10 mouse cellular contexts compared by ENCODE assay signal in the genomic region with DNA sequence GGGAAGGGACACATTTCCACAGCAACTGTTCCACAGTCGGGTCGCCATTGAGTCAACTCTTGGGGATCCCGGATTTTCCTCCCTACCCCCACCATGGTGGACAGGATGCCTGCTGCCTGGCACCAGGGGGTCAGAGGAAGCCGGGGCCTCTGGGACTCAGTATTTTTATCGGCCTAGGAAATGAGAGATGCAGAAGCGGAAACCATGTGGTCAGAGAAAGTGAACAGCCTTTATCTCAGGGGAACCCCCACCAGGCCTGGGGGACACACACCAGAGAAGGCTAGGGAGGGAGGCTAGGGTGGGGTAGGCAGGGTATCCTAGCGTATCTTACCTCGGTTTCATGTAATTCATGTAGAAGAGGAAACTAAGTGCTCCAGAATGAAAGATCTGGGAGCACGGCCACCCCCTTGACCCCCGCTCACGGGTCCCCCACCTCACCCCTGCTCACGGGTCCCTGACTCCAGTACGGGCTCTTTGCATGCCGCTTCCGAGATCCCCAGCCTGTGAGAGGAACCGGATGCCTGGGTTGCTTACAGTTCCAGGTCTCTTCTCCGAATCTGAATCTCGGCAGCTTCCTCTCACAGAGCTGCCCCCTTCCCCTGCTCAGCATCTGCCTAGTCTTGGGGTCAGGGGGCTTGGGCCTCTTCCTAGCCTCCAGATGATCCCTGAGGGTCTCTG. TPM values are rescaled to one million over a fixed set of nuclear protein-coding genes. Genes with fewer than 3 reads are reported as not detected.
DNase-seq lines count a peak whose midpoint lies in the region; ATAC-seq lines count a peak whose summit lies in the region.
"Had no signal": no experiment of that assay in that cellular context is flagged by ENCODE, and none has a peak within 500 bp of the region (broad histone marks: within the 10 kb centered on the region; RNA-seq: fewer than 3 reads in every experiment).

No protein-coding gene starts in this region.

- no peak overlapping the region for H3K27ac ChIP-seq in embryonic facial prominence, embryonic 14.5 days (replicated peaks; ENCODE audit: low read depth, low read length)
- peak overlapping the region; percentile 15; the same call in 1 of the 2 replicates for H3K27ac ChIP-seq in kidney, embryonic 14.5 days (ENCODE audit: low read depth, low read length)
- H3K27ac ChIP-seq in forebrain, embryonic 14.5 days (ENCODE audit: low read depth, low read length), result no peak overlapping the region
- H3K27ac ChIP-seq: limb, embryonic 15.5 days had no signal

- H3K36me3 ChIP-seq in embryonic facial prominence, embryonic 14.5 days (ENCODE audit: control insufficient read depth, insufficient read depth, low read length), result peaks cover 24% of the 10 kb centered on the region
- H3K36me3 ChIP-seq in kidney, embryonic 14.5 days (ENCODE audit: control insufficient read depth, insufficient read depth, low read length), result peaks cover 25% of the 10 kb centered on the region
- peaks cover 28% of the 10 kb centered on the region for H3K36me3 ChIP-seq in forebrain, embryonic 14.5 days (ENCODE audit: control insufficient read depth, insufficient read depth, low read length)

- H3K4me3 ChIP-seq in embryonic facial prominence, embryonic 14.5 days (ENCODE audit: low read depth, low read length), result no peak overlapping the region
- H3K4me3 ChIP-seq in kidney, embryonic 14.5 days (ENCODE audit: low read length), result no peak overlapping the region
- no peak overlapping the region for H3K4me3 ChIP-seq in forebrain, embryonic 14.5 days (ENCODE audit: low read depth, low read length)
- H3K4me3 ChIP-seq: limb, embryonic 15.5 days had no signal

- peak; percentile 57 for DNase-seq in adrenal gland, adult 2 months
- no peak for DNase-seq in adrenal gland, postnatal 4 days (ENCODE audit: low spot score in 2 of 2)
- DNase-seq in embryonic facial prominence, embryonic 14.5 days (ENCODE audit: low spot score), result no peak
- no peak for DNase-seq in ovary, postnatal 14 days (ENCODE audit: low spot score)
- DNase-seq in forebrain, embryonic 14.5 days (ENCODE audit: low spot score), result no peak
- DNase-seq in left cerebral cortex, adult 11 months (ENCODE audit: low spot score), result no peak

- no peak for ATAC-seq in embryonic facial prominence, embryonic 14.5 days (ENCODE audit: low read depth)
- no peak for ATAC-seq in kidney, embryonic 14.5 days (ENCODE audit: low FRiP score, low TSS enrichment)
- ATAC-seq in megakaryocyte, adult 5-6 weeks (ENCODE audit: poor library complexity, severe bottlenecking), result peak; percentile 36
- ATAC-seq in forebrain, embryonic 14.5 days, result no peak

- no peak overlapping the region for H3K4me2 ChIP-seq in embryonic facial prominence, embryonic 14.5 days (ENCODE audit: low read depth, low read length)
- H3K4me2 ChIP-seq in kidney, embryonic 14.5 days (replicated peaks; ENCODE audit: low read depth, low read length), result no peak overlapping the region
- no peak overlapping the region for H3K4me2 ChIP-seq in forebrain, embryonic 14.5 days (ENCODE audit: low read length)
- H3K4me2 ChIP-seq: limb, embryonic 15.5 days had no signal

- 0 out of 2 replicates have a peak overlapping the region, but pooled peaks have one; percentile 16 for H3K9ac ChIP-seq in embryonic facial prominence, embryonic 14.5 days (ENCODE audit: low read depth, low read length)
- no peak overlapping the region for H3K9ac ChIP-seq in kidney, embryonic 14.5 days (ENCODE audit: low read depth, low read length)
- H3K9ac ChIP-seq in forebrain, embryonic 14.5 days (ENCODE audit: low read length), result no peak overlapping the region
- H3K9ac ChIP-seq: limb, embryonic 15.5 days had no signal

- WGBS in embryonic facial prominence, embryonic 14.5 days, result 77% methylated on average over 18 of the region's 18 CpGs
- WGBS in kidney, embryonic 14.5 days, result 79% methylated on average over 18 of the region's 18 CpGs
- WGBS in forebrain, embryonic 14.5 days, result 91% methylated on average over 18 of the region's 18 CpGs

- no peaks in the 10 kb centered on the region for H3K4me1 ChIP-seq in embryonic facial prominence, embryonic 14.5 days (ENCODE audit: control insufficient read depth, insufficient read depth, low read length)
- H3K4me1 ChIP-seq in kidney, embryonic 14.5 days (ENCODE audit: control insufficient read depth, insufficient read depth, low read length), result no peaks in the 10 kb centered on the region; the same call in 1 of the 2 replicates
- H3K4me1 ChIP-seq in forebrain, embryonic 14.5 days (ENCODE audit: control insufficient read depth, insufficient read depth, low read length), result no peaks in the 10 kb centered on the region

- no peaks in the 10 kb centered on the region for H3K27me3 ChIP-seq in embryonic facial prominence, embryonic 14.5 days (replicated peaks; ENCODE audit: control insufficient read depth, insufficient read depth, low read length)
- H3K27me3 ChIP-seq in kidney, embryonic 14.5 days (ENCODE audit: control insufficient read depth, insufficient read depth, low read length), result no peaks in the 10 kb centered on the region
- no peaks in the 10 kb centered on the region for H3K27me3 ChIP-seq in forebrain, embryonic 14.5 days (replicated peaks; ENCODE audit: control insufficient read depth, insufficient read depth, low read length)
- H3K27me3 ChIP-seq: limb, embryonic 15.5 days had no signal

- no peaks in the 10 kb centered on the region for H3K9me3 ChIP-seq in embryonic facial prominence, embryonic 14.5 days (ENCODE audit: control insufficient read depth, low read length)
- H3K9me3 ChIP-seq in kidney, embryonic 14.5 days (ENCODE audit: control insufficient read depth, low read length), result no peaks in the 10 kb centered on the region
- H3K9me3 ChIP-seq in forebrain, embryonic 14.5 days (replicated peaks; ENCODE audit: control insufficient read depth, low read length), result no peaks in the 10 kb centered on the region
- H3K9me3 ChIP-seq: limb, embryonic 15.5 days had no signal

RNA-seq across cellular contexts. Expression of a gene that starts 2.0 kb away (rescaled TPM):
- not detected for total RNA-seq in adrenal gland, adult 2 months (2021)
- 0.31 and 1.3 TPM in 2 replicates for polyA plus RNA-seq in adrenal gland, adult 2 months (2012; rRNA removed)
- total RNA-seq in adrenal gland, postnatal 4 days (2021), result not detected
- polyA plus RNA-seq in embryonic facial prominence, embryonic 14.5 days (2014; fragmentation: Nextera tagmentation; extraction: Ambion mirVana), result 0.47 TPM in 1 of 2 replicates, not detected in the other
- polyA plus RNA-seq in kidney, embryonic 14.5 days (2014; fragmentation: Nextera tagmentation; extraction: Ambion mirVana), result 0.89 TPM in 1 of 2 replicates, not detected in the other
- 0.76 and 2.5 TPM in 2 replicates for total RNA-seq in megakaryocyte, adult 5-6 weeks (2015)
- 0.88 and 4.0 TPM in 2 replicates for total RNA-seq in megakaryocyte, adult 5-6 weeks (2017)
- not detected in 2 replicates for polyA plus RNA-seq in forebrain, embryonic 14.5 days (2014; fragmentation: Nextera tagmentation; extraction: Ambion mirVana)
- polyA plus RNA-seq: cortical plate, adult 2 months had no signal

RNA-seq across cellular contexts. Expression of a gene that starts 13.5 kb away (rescaled TPM):
- under 1 TPM; 0.26 to 0.35 TPM for total RNA-seq in adrenal gland, adult 2 months (2021)
- polyA plus RNA-seq in adrenal gland, adult 2 months (2012; rRNA removed), result 0.18 and 0.33 TPM in 2 replicates
- total RNA-seq in adrenal gland, postnatal 4 days (2021), result under 1 TPM; 0.73 to 0.78 TPM
- polyA plus RNA-seq in embryonic facial prominence, embryonic 14.5 days (2014; fragmentation: Nextera tagmentation; extraction: Ambion mirVana), result 0.34 and 0.40 TPM in 2 replicates
- polyA plus RNA-seq in kidney, embryonic 14.5 days (2014; fragmentation: Nextera tagmentation; extraction: Ambion mirVana), result 0.14 TPM in 1 of 2 replicates, not detected in the other
- total RNA-seq in megakaryocyte, adult 5-6 weeks (2015), result 0.11 TPM in 1 of 2 replicates, not detected in the other
- 0.24 TPM in 1 of 2 replicates, not detected in the other for total RNA-seq in megakaryocyte, adult 5-6 weeks (2017)
- polyA plus RNA-seq in forebrain, embryonic 14.5 days (2014; fragmentation: Nextera tagmentation; extraction: Ambion mirVana), result 0.13 and 0.21 TPM in 2 replicates
- polyA plus RNA-seq: limb, embryonic 15.5 days had no signal

RNA-seq across cellular contexts. Expression of a gene that starts 14.8 kb away (rescaled TPM):
- total RNA-seq in adrenal gland, adult 2 months (2021), result 1 to 10 TPM; 5.6 to 5.7 TPM
- 7.2 and 8.5 TPM in 2 replicates for polyA plus RNA-seq in adrenal gland, adult 2 months (2012; rRNA removed)
- 10 to 100 TPM; 11.4 to 12.4 TPM for total RNA-seq in adrenal gland, postnatal 4 days (2021)
- 5.1 and 5.2 TPM in 2 replicates for polyA plus RNA-seq in embryonic facial prominence, embryonic 14.5 days (2014; fragmentation: Nextera tagmentation; extraction: Ambion mirVana)
- polyA plus RNA-seq in kidney, embryonic 14.5 days (2014; fragmentation: Nextera tagmentation; extraction: Ambion mirVana), result 5.3 and 6.4 TPM in 2 replicates
- 6.2 and 6.9 TPM in 2 replicates for total RNA-seq in megakaryocyte, adult 5-6 weeks (2015)
- 3.0 and 3.6 TPM in 2 replicates for total RNA-seq in megakaryocyte, adult 5-6 weeks (2017)
- 44.0 and 61.1 TPM in 2 replicates for polyA plus RNA-seq in forebrain, embryonic 14.5 days (2014; fragmentation: Nextera tagmentation; extraction: Ambion mirVana)

RNA-seq across cellular contexts. Expression of a gene that starts 16.8 kb away (rescaled TPM):
- under 1 TPM; 0.35 to 0.52 TPM for total RNA-seq in adrenal gland, adult 2 months (2021)
- polyA plus RNA-seq in adrenal gland, adult 2 months (2012; rRNA removed), result 0.62 and 1.0 TPM in 2 replicates
- total RNA-seq in adrenal gland, postnatal 4 days (2021), result under 1 TPM; 0.42 to 0.76 TPM
- 0.62 and 0.74 TPM in 2 replicates for polyA plus RNA-seq in embryonic facial prominence, embryonic 14.5 days (2014; fragmentation: Nextera tagmentation; extraction: Ambion mirVana)
- polyA plus RNA-seq in kidney, embryonic 14.5 days (2014; fragmentation: Nextera tagmentation; extraction: Ambion mirVana), result not detected in 2 replicates
- total RNA-seq in megakaryocyte, adult 5-6 weeks (2015), result 33.1 and 34.6 TPM in 2 replicates
- 28.2 and 30.0 TPM in 2 replicates for total RNA-seq in megakaryocyte, adult 5-6 weeks (2017)
- polyA plus RNA-seq in forebrain, embryonic 14.5 days (2014; fragmentation: Nextera tagmentation; extraction: Ambion mirVana), result not detected in 2 replicates

RNA-seq across cellular contexts. Expression of a gene that starts 16.9 kb away (rescaled TPM):
- total RNA-seq in adrenal gland, adult 2 months (2021), result 10 to 100 TPM; 14.1 to 19.4 TPM
- polyA plus RNA-seq in adrenal gland, adult 2 months (2012; rRNA removed), result 52.3 and 57.6 TPM in 2 replicates
- total RNA-seq in adrenal gland, postnatal 4 days (2021), result 10 to 100 TPM; 25.6 to 26.0 TPM
- 3.3 and 4.8 TPM in 2 replicates for polyA plus RNA-seq in embryonic facial prominence, embryonic 14.5 days (2014; fragmentation: Nextera tagmentation; extraction: Ambion mirVana)
- polyA plus RNA-seq in kidney, embryonic 14.5 days (2014; fragmentation: Nextera tagmentation; extraction: Ambion mirVana), result 3.3 and 6.0 TPM in 2 replicates
- 2.2 and 4.5 TPM in 2 replicates for total RNA-seq in megakaryocyte, adult 5-6 weeks (2015)
- 10.2 and 13.3 TPM in 2 replicates for total RNA-seq in megakaryocyte, adult 5-6 weeks (2017)
- 5.1 and 5.2 TPM in 2 replicates for polyA plus RNA-seq in forebrain, embryonic 14.5 days (2014; fragmentation: Nextera tagmentation; extraction: Ambion mirVana)
